Mouse (Mus musculus) kidney, embryonic 16.5 days (tissue): ENCODE data around the gene Olfr525. TPM values are rescaled to one million over a fixed set of nuclear protein-coding genes. Genes with fewer than 3 reads are reported as not detected.

Experiments
- ATAC-seq: fragments of 200-750 bp; cut with Nextera tagmentation; 2 replicates; pipeline ENCODE4 v1.8.0; 2017; ENCODE audit warnings: moderate TSS enrichment; ENCODE audit not compliant: low FRiP score, low TSS enrichment
- H3K27ac ChIP-seq: fragments of 300-500 bp; sonication (generic); 2 replicates; pipeline ENCODE4 v1.5.1; 2014; ENCODE audit warnings: low read length
- H3K27me3 ChIP-seq: fragments of 300-500 bp; sonication (generic); 2 replicates; pipeline ENCODE4 v1.6.1; 2014; ENCODE audit warnings: low read length, control low read depth, mixed read lengths; ENCODE audit not compliant: insufficient read depth
- H3K36me3 ChIP-seq: fragments of 300-500 bp; sonication (generic); 2 replicates; pipeline ENCODE4 v1.6.1; 2014; ENCODE audit warnings: low read length, control low read depth, mixed read lengths; ENCODE audit not compliant: insufficient read depth
- H3K4me1 ChIP-seq: fragments of 300-500 bp; sonication (generic); 2 replicates; pipeline ENCODE4 v1.6.1; 2014; ENCODE audit warnings: low read length, control low read depth, mixed read lengths; ENCODE audit not compliant: insufficient read depth
- H3K4me2 ChIP-seq: fragments of 300-500 bp; sonication (generic); replicated peaks from 2 replicates; pipeline ENCODE4 v1.6.1; 2014; ENCODE audit warnings: low read depth, low read length
- H3K4me3 ChIP-seq: fragments of 300-500 bp; sonication (generic); 2 replicates; pipeline ENCODE4 v1.5.1; 2014; ENCODE audit warnings: mild to moderate bottlenecking, low read length
- H3K9ac ChIP-seq: fragments of 300-500 bp; sonication (generic); replicated peaks from 2 replicates; pipeline ENCODE4 v1.6.1; 2014; ENCODE audit warnings: low read length
- H3K9me3 ChIP-seq: fragments of 300-500 bp; sonication (generic); 2 replicates; pipeline ENCODE4 v1.6.1; 2016; ENCODE audit warnings: low read length, control low read depth
- WGBS: fragments of 180-500 bp; shearing (Covaris S2); extraction: QIAGEN DNeasy Blood & Tissue Kit; methylation state at CpG from one replicate; pipeline ENCODE4 v1.1.7; 2014; 5-methylcytosine and 5-hydroxymethylcytosine counted together
- polyA plus RNA-seq: library from polyadenylated mRNA; unstranded; fragments of >200 nt; fragmentation: Nextera tagmentation; extraction: Ambion mirVana; gene quantifications from 2 replicates; pipeline ENCODE4 v1.2.1, GENCODE M21; 2015

Olfr525 gene
- polyA plus RNA-seq, result not detected in 2 replicates

GRCm38 (mm10) chr7:140320558-140320957, at the start of gene Olfr525:
Olfr525 (plus strand) TSS chr7:140320858.
- no peak within 1 kb of the TSS for H3K9ac ChIP-seq
- H3K9me3 ChIP-seq, result no peaks in the 10 kb centered on the region
- ATAC-seq, result no peak
- H3K4me1 ChIP-seq, result no peaks in the 10 kb centered on the region
- H3K4me3 ChIP-seq, result no peak within 1 kb of the TSS
- no peaks in the 10 kb centered on the region for H3K27me3 ChIP-seq
- 72% methylated on average over 1 of the region's 1 CpGs for WGBS
- H3K27ac ChIP-seq, result no peak within 1 kb of the TSS
- no peaks in the 10 kb centered on the region for H3K36me3 ChIP-seq
- no peak within 1 kb of the TSS for H3K4me2 ChIP-seq

GRCm38 (mm10) chr7:140295746-140296145, 24.9 kb upstream of the Olfr525 start:
- Histone ChIP-seq H3K9me3 (no peaks in the 10 kb centered on the region), H3K27me3 (no peaks in the 10 kb centered on the region), H3K4me3 (no peak overlapping the region), H3K9ac (no peak overlapping the region), H3K4me2 (no peak overlapping the region), H3K4me1 (no peaks in the 10 kb centered on the region), H3K36me3 (no peaks in the 10 kb centered on the region), H3K27ac (no peak overlapping the region)
- WGBS, result 91% methylated on average over 9 of the region's 9 CpGs
- no peak for ATAC-seq

GRCm38 (mm10) chr7:140296876-140297275, 23.8 kb upstream of the Olfr525 start:
- ATAC-seq, result no peak
- H3K4me1 ChIP-seq, result no peaks in the 10 kb centered on the region
- H3K27me3 ChIP-seq, result no peaks in the 10 kb centered on the region
- no peak overlapping the region for H3K27ac ChIP-seq
- no peak overlapping the region for H3K4me3 ChIP-seq
- H3K4me2 ChIP-seq, result no peak overlapping the region
- no peaks in the 10 kb centered on the region for H3K9me3 ChIP-seq
- H3K36me3 ChIP-seq, result no peaks in the 10 kb centered on the region
- 82% methylated on average over 6 of the region's 6 CpGs for WGBS
- H3K9ac ChIP-seq, result no peak overlapping the region

GRCm38 (mm10) chr7:140299416-140299815, 21.2 kb upstream of the Olfr525 start:
- WGBS, result 89% methylated on average over 3 of the region's 3 CpGs
- no peak overlapping the region for H3K4me3 ChIP-seq
- no peaks in the 10 kb centered on the region for H3K27me3 ChIP-seq
- H3K9ac ChIP-seq, result no peak overlapping the region
- H3K4me1 ChIP-seq, result no peaks in the 10 kb centered on the region
- H3K9me3 ChIP-seq, result no peaks in the 10 kb centered on the region
- no peak overlapping the region for H3K4me2 ChIP-seq
- H3K27ac ChIP-seq, result no peak overlapping the region
- ATAC-seq, result no peak
- no peaks in the 10 kb centered on the region for H3K36me3 ChIP-seq

- Histone ChIP-seq H3K27ac (no peak overlapping the region), H3K4me3 (no peak overlapping the region), H3K9ac (no peak overlapping the region), H3K27me3 (no peaks in the 10 kb centered on the region), H3K36me3 (no peaks in the 10 kb centered on the region), H3K9me3 (no peaks in the 10 kb centered on the region), H3K4me2 (no peak overlapping the region), H3K4me1 (no peaks in the 10 kb centered on the region)
- 68% methylated on average over 3 of the region's 3 CpGs for WGBS
- no peak for ATAC-seq
Observed at GRCm38 (mm10) chr7:140319861-140320385, 735 bp upstream of the Olfr525 start.

GRCm38 (mm10) chr7:140321135-140321534, 477 bp downstream of the Olfr525 start:
- Histone ChIP-seq H3K4me3 (no peak overlapping the region), H3K4me1 (no peaks in the 10 kb centered on the region), H3K9ac (no peak overlapping the region), H3K9me3 (no peaks in the 10 kb centered on the region), H3K4me2 (no peak overlapping the region), H3K27me3 (no peaks in the 10 kb centered on the region), H3K36me3 (no peaks in the 10 kb centered on the region), H3K27ac (no peak overlapping the region)
- ATAC-seq, result no peak

GRCm38 (mm10) chr7:140329766-140330304, 9.2 kb downstream of the Olfr525 start:
- 40% methylated on average over 1 of the region's 1 CpGs for WGBS
- Histone ChIP-seq H3K27ac (no peak overlapping the region), H3K9me3 (no peaks in the 10 kb centered on the region), H3K27me3 (no peaks in the 10 kb centered on the region), H3K4me3 (no peak overlapping the region), H3K4me1 (no peaks in the 10 kb centered on the region), H3K36me3 (no peaks in the 10 kb centered on the region), H3K4me2 (no peak overlapping the region), H3K9ac (no peak overlapping the region)
- no peak for ATAC-seq

- H3K36me3 ChIP-seq, result no peaks in the 10 kb centered on the region
- H3K9ac ChIP-seq, result no peak within 1 kb of the TSS
- no peak for ATAC-seq
- no peak within 1 kb of the TSS for H3K27ac ChIP-seq
- H3K4me2 ChIP-seq, result no peak within 1 kb of the TSS
- H3K4me3 ChIP-seq, result no peak within 1 kb of the TSS
- no peaks in the 10 kb centered on the region for H3K4me1 ChIP-seq
- H3K9me3 ChIP-seq, result no peaks in the 10 kb centered on the region
- WGBS, result 55% methylated on average over 2 of the region's 2 CpGs
- H3K27me3 ChIP-seq, result no peaks in the 10 kb centered on the region
Observed at GRCm38 (mm10) chr7:140333717-140334116, 13.1 kb downstream of the Olfr525 start, which contains the start of gene Olfr527. Olfr527 (plus strand) TSS chr7:140334017.

GRCm38 (mm10) chr7:140361571-140361970, 40.9 kb downstream of the Olfr525 start, which contains the start of gene Olfr60:
Olfr60 (minus strand) TSS chr7:140361671.
- H3K9me3 ChIP-seq, result no peaks in the 10 kb centered on the region
- H3K27me3 ChIP-seq, result no peaks in the 10 kb centered on the region
- H3K4me3 ChIP-seq, result no peak within 1 kb of the TSS
- no peak within 1 kb of the TSS for H3K9ac ChIP-seq
- 67% methylated on average over 3 of the region's 3 CpGs for WGBS
- H3K4me2 ChIP-seq, result no peak within 1 kb of the TSS
- H3K36me3 ChIP-seq, result no peaks in the 10 kb centered on the region
- no peak within 1 kb of the TSS for H3K27ac ChIP-seq
- no peaks in the 10 kb centered on the region for H3K4me1 ChIP-seq
- no peak for ATAC-seq

GRCm38 (mm10) chr7:140374300-140374699, 53.6 kb downstream of the Olfr525 start:
- H3K4me2 ChIP-seq, result no peak overlapping the region
- no peak overlapping the region for H3K4me3 ChIP-seq
- H3K9ac ChIP-seq, result no peak overlapping the region
- H3K9me3 ChIP-seq, result no peaks in the 10 kb centered on the region
- H3K36me3 ChIP-seq, result no peaks in the 10 kb centered on the region
- H3K27ac ChIP-seq, result no peak overlapping the region
- ATAC-seq, result no peak
- no peaks in the 10 kb centered on the region for H3K27me3 ChIP-seq
- WGBS, result 79% methylated on average over 4 of the region's 4 CpGs
- no peaks in the 10 kb centered on the region for H3K4me1 ChIP-seq
